Mouse (Mus musculus) embryonic facial prominence, embryonic 14.5 days (tissue): ENCODE measurements around the gene Anks6. TPM values are rescaled to one million over a fixed set of nuclear protein-coding genes. Genes with fewer than 3 reads are reported as not detected.
A peak's percentile ranks its signal among the peaks of the same experiment; 100 is the strongest.

Source experiments
- ATAC-seq: fragments of 200-750 bp; cut with Nextera tagmentation; 2 replicates; pipeline ENCODE4 v1.8.0; 2017; ENCODE audit warnings: low read depth, moderate number of reproducible peaks, moderate TSS enrichment
- DNase-seq: peaks from one replicate; pipeline ENCODE4 v3.0.0-alpha.2; 2015; ENCODE audit warnings: low spot score
- H3K27ac ChIP-seq: fragments of 300-500 bp; sonication (generic); replicated peaks from 2 replicates; pipeline ENCODE4 v1.5.1; 2014; ENCODE audit warnings: low read depth, mild to moderate bottlenecking, low read length, moderate library complexity
- H3K27me3 ChIP-seq: fragments of 300-500 bp; sonication (generic); replicated peaks from 2 replicates; pipeline ENCODE4 v1.6.1; 2014; ENCODE audit warnings: low read length; ENCODE audit not compliant: control insufficient read depth, insufficient read depth
- H3K36me3 ChIP-seq: fragments of 300-500 bp; sonication (generic); 2 replicates; pipeline ENCODE4 v1.6.1; 2014; ENCODE audit warnings: low read length, mixed read lengths; ENCODE audit not compliant: control insufficient read depth, insufficient read depth
- H3K4me1 ChIP-seq: fragments of 300-500 bp; sonication (generic); 2 replicates; pipeline ENCODE4 v1.6.1; 2014; ENCODE audit warnings: antibody characterized with exemption, low read length; ENCODE audit not compliant: control insufficient read depth, insufficient read depth
- H3K4me2 ChIP-seq: fragments of 300-500 bp; sonication (generic); 2 replicates; pipeline ENCODE4 v1.6.1; 2014; ENCODE audit warnings: low read depth, mild to moderate bottlenecking, low read length, moderate library complexity, mixed read lengths
- H3K4me3 ChIP-seq: fragments of 300-500 bp; sonication (generic); 2 replicates; pipeline ENCODE4 v1.5.1; 2014; ENCODE audit warnings: low read depth, mild to moderate bottlenecking, low read length
- H3K9ac ChIP-seq: fragments of 300-500 bp; sonication (generic); 2 replicates; pipeline ENCODE4 v1.6.1; 2014; ENCODE audit warnings: low read depth, mild to moderate bottlenecking, low read length, moderate library complexity, mixed read lengths
- H3K9me3 ChIP-seq: fragments of 300-500 bp; sonication (generic); 2 replicates; pipeline ENCODE4 v1.6.1; 2016; ENCODE audit warnings: low read length; ENCODE audit not compliant: control insufficient read depth
- WGBS: fragments of 180-500 bp; shearing (Covaris S2); extraction: QIAGEN DNeasy Blood & Tissue Kit; methylation state at CpG from one replicate; pipeline ENCODE4 v1.1.7; 2014; 5-methylcytosine and 5-hydroxymethylcytosine counted together
- polyA plus RNA-seq: library from polyadenylated mRNA; unstranded; fragments of >200 nt; fragmentation: Nextera tagmentation; extraction: Ambion mirVana; gene quantifications from 2 replicates; pipeline ENCODE4 v1.2.1, GENCODE M21; 2014

Anks6 gene
- polyA plus RNA-seq, 1 experiment from 2014 or later, result 5.9 TPM

DNA sequence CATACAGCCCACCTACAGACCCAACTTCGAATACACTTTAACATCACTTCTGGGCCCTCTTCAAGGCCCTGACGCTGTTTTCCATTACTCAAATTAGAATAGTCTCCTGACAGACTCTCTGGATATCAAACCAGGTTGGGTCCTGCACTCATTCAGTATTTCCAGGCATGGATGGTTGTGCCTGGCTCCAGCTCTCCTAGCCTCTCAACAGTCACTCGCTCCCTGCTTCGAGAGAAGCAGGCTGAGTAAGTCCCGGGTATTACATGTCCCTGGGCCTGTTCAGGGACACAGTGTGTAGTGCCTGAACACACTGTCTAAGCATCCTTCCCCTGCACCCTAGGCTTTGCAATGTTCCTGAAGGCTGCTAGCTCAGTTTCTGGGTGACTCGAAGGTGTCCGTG is 80.1 kb downstream of the Anks6 start:
- DNase-seq, result no peak
- H3K4me3 ChIP-seq, result no peak overlapping the region
- no peak overlapping the region for H3K27ac ChIP-seq
- 86% methylated on average over 7 of the region's 7 CpGs for WGBS
- H3K4me2 ChIP-seq, result no peak overlapping the region
- ATAC-seq, result no peak
- H3K4me1 ChIP-seq, result no peaks in the 10 kb centered on the region
- H3K9me3 ChIP-seq, result no peaks in the 10 kb centered on the region
- H3K27me3 ChIP-seq, result no peaks in the 10 kb centered on the region
- H3K9ac ChIP-seq, result no peak overlapping the region
- no peaks in the 10 kb centered on the region for H3K36me3 ChIP-seq

DNA sequence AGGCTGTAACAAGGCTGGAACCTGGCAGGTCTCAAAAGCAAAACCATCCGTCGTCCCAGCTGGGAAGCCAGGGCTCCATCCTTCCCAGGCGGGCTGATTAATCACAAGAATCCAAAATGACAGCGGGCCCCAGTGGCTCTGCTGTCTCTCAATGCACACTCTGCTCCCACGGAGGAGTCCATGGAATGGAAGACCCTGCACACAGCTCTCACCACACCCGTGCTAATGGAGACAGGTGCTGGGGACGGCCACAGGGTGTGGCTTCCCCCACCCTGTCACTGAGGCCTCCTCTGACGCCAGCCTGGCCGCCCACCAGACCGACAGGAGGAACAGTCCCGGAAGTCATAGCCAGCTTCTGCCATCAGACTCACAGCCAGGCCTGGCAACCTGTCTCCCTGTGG is 80.6 kb downstream of the Anks6 start:
- no peak overlapping the region for H3K9ac ChIP-seq
- DNase-seq, result no peak

DNA sequence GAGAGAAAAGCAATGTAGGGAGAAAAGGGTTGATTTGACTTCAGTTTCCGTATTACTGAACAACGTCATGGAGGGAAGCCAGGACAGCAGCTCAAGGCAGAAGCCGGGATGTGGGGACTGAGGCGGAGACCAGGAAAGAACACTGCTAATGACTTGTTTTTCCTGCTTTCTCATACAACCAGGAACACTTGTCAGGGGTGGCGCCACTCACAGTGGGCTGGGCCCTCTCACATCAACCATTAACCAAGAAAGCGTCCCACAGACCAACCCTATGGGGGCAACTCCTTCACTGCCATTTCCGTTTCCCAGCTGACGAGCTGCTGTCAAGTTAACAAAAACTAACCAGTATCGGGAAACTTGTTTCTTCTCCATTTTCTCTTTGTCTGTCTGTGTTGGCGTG is 83.9 kb downstream of the Anks6 start:
- Histone ChIP-seq H3K36me3 (no peaks in the 10 kb centered on the region), H3K4me3 (no peak overlapping the region), H3K9me3 (no peaks in the 10 kb centered on the region), H3K27ac (no peak overlapping the region), H3K27me3 (no peaks in the 10 kb centered on the region), H3K4me1 (no peaks in the 10 kb centered on the region), H3K9ac (no peak overlapping the region), H3K4me2 (no peak overlapping the region)
- WGBS, result 70% methylated on average over 10 of the region's 10 CpGs
- DNase-seq (no peak), ATAC-seq (no peak)

More for the DNA sequence above, 80.6 kb downstream of the Anks6 start:
- 58% methylated on average over 10 of the region's 11 CpGs for WGBS
- Histone ChIP-seq H3K4me1 (no peaks in the 10 kb centered on the region), H3K4me3 (no peak overlapping the region), H3K27me3 (no peaks in the 10 kb centered on the region), H3K9me3 (no peaks in the 10 kb centered on the region), H3K27ac (no peak overlapping the region), H3K4me2 (no peak overlapping the region), H3K36me3 (no peaks in the 10 kb centered on the region)
- no peak for ATAC-seq

- no peak overlapping the region for H3K27ac ChIP-seq
- H3K27me3 ChIP-seq, result no peaks in the 10 kb centered on the region
- no peak overlapping the region for H3K4me2 ChIP-seq
- WGBS, result 89% methylated on average over 10 of the region's 10 CpGs
- H3K36me3 ChIP-seq, result no peaks in the 10 kb centered on the region
- no peak overlapping the region for H3K9ac ChIP-seq
- DNase-seq (no peak), ATAC-seq (no peak)
- 0 out of 2 replicates have a peak, but pooled peaks cover 4% of the 10 kb centered on the region for H3K9me3 ChIP-seq
- H3K4me1 ChIP-seq, result no peaks in the 10 kb centered on the region
- H3K4me3 ChIP-seq, result no peak overlapping the region
Observed at GRCm38 (mm10) chr4:46967981-46968380, 89.2 kb downstream of the Anks6 start.

DNA sequence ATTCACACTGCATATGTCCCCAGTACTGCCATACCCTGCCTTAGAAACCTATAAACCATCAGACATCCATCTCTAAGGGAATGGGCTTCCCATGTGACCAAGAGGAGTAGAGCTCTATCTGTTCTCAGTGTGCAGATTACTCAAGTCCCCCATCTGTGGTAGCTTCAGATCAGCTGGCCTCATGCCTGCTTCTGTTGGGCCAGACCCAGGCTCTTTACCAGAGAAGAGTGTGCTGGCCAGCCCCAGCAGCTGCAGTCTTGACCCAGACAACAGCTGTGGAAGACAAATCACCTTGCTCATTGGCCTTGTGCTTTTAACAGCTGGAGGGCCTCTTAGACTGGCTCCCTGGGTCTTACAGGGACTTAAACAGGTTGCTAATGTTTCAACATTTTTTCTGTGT is 90.7 kb downstream of the Anks6 start:
- no peak overlapping the region for H3K4me3 ChIP-seq
- H3K9ac ChIP-seq, result no peak overlapping the region
- peak; percentile 29 for DNase-seq
- H3K4me2 ChIP-seq, result no peak overlapping the region
- H3K36me3 ChIP-seq, result no peaks in the 10 kb centered on the region
- H3K4me1 ChIP-seq, result no peaks in the 10 kb centered on the region
- ATAC-seq, result no peak
- H3K9me3 ChIP-seq, result 0 out of 2 replicates have a peak, but pooled peaks cover 4% of the 10 kb centered on the region
- H3K27me3 ChIP-seq, result no peaks in the 10 kb centered on the region
- no peak overlapping the region for H3K27ac ChIP-seq

Other genes with a start within 250 kb of the Anks6 start
- 0.64 and 0.78 TPM in 2 replicates for gene Gabbr2, start 65.6 kb downstream of the Anks6 start, polyA plus RNA-seq
- 4.5 and 6.4 TPM in 2 replicates for gene Galnt12, start 34.5 kb upstream of the Anks6 start, polyA plus RNA-seq
- gene Col15a1, start 150.7 kb upstream of the Anks6 start, polyA plus RNA-seq, result 31.2 and 31.6 TPM in 2 replicates